Mouse (Mus musculus): ENCODE results near the gene Arhgap27. TPM values are rescaled to one million over a fixed set of nuclear protein-coding genes. Genes with fewer than 3 reads are reported as not detected.

The Arhgap27 gene
- polyA plus RNA-seq, 1 experiment: 122 TPM

DNA sequence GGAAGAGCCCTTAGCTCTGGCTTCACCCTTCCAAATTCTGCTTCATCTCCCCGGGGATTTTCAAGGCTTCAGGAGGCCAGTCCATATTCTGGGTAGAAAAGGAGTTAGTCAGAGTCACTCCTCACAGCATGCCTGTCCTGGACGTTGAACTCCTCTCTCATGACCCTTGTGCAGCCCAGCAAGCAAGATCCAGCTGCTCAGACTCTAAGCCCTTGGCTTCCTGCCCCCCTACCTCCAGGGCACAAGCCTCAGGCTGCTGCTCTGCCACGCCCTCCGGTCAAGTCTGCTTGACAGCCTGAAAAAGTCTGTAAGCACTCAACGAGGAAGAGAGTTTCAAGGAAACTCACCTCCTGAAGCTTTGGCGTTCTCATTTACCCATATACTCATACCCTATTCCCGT is 43.1 kb upstream of the Arhgap27 start:
- WGBS: 28% methylated on average over 7 of the region's 7 CpGs
- Histone ChIP-seq H3K36me3 (ENCODE audit: control insufficient read depth, insufficient read depth, low read length) (peaks cover 18% of the 10 kb centered on the region), H3K27me3 (ENCODE audit: control insufficient read depth, insufficient read depth, low read length) (no peaks in the 10 kb centered on the region), H3K4me3 (ENCODE audit: low read depth, low read length) (no peak overlapping the region), H3K27ac (ENCODE audit: insufficient read depth, low read depth, low read length) (no peak overlapping the region), H3K4me1 (ENCODE audit: control insufficient read depth, insufficient read depth, insufficient read length, low read length) (peaks cover 10% of the 10 kb centered on the region)
- TF ChIP-seq CTCF (IDR thresholded peaks at IDR 0.05; ENCODE audit: extremely low read depth, insufficient read length, insufficient replicate concordance, low read depth, low read length) (no peak), POLR2A (IDR thresholded peaks at IDR 0.05; ENCODE audit: low read depth, low read length) (no peak)

GRCm38 (mm10) chr11:103405814-103406213 is 42.3 kb upstream of the Arhgap27 start:
- no peaks in the 10 kb centered on the region for H3K27me3 ChIP-seq (ENCODE audit: control insufficient read depth, insufficient read depth, low read length)
- H3K27ac ChIP-seq (ENCODE audit: insufficient read depth, low read depth, low read length): no peak overlapping the region
- TF ChIP-seq POLR2A (IDR thresholded peaks at IDR 0.05; ENCODE audit: low read depth, low read length): no peak
- no peak for TF ChIP-seq CTCF (IDR thresholded peaks at IDR 0.05; ENCODE audit: extremely low read depth, insufficient read length, insufficient replicate concordance, low read depth, low read length)
- WGBS: 90% methylated on average over 1 of the region's 1 CpGs
- peaks cover 6% of the 10 kb centered on the region for H3K4me1 ChIP-seq (ENCODE audit: control insufficient read depth, insufficient read depth, insufficient read length, low read length)
- H3K4me3 ChIP-seq (ENCODE audit: low read depth, low read length): no peak overlapping the region
- peaks cover 18% of the 10 kb centered on the region for H3K36me3 ChIP-seq (ENCODE audit: control insufficient read depth, insufficient read depth, low read length)

DNA sequence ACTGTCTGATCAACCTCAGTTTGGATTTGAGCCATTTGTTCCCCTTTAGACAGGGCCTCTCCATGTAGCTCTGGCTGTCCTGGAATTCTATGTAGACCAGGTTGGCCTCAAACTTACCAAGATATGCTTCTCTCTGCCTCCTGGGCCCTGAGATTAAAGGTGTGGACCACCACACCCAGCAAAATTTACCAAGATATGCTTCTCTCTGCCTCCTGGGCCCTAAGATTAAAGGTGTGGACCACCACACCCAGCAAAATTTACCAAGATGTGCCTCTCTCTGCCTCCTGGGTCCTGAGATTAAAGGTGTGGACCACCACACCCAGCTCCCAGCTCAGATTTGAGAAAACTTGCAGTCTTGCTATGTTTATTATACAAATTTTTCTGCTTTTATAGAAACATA is 41.1 kb upstream of the Arhgap27 start:
- Histone ChIP-seq H3K36me3 (ENCODE audit: control insufficient read depth, insufficient read depth, low read length) (peaks cover 18% of the 10 kb centered on the region), H3K27me3 (ENCODE audit: control insufficient read depth, insufficient read depth, low read length) (no peaks in the 10 kb centered on the region), H3K4me3 (ENCODE audit: low read depth, low read length) (no peak overlapping the region), H3K27ac (ENCODE audit: insufficient read depth, low read depth, low read length) (no peak overlapping the region), H3K4me1 (ENCODE audit: control insufficient read depth, insufficient read depth, insufficient read length, low read length) (peaks cover 3% of the 10 kb centered on the region)
- TF ChIP-seq CTCF (IDR thresholded peaks at IDR 0.05; ENCODE audit: extremely low read depth, insufficient read length, insufficient replicate concordance, low read depth, low read length) (no peak), POLR2A (IDR thresholded peaks at IDR 0.05; ENCODE audit: low read depth, low read length) (no peak)

DNA sequence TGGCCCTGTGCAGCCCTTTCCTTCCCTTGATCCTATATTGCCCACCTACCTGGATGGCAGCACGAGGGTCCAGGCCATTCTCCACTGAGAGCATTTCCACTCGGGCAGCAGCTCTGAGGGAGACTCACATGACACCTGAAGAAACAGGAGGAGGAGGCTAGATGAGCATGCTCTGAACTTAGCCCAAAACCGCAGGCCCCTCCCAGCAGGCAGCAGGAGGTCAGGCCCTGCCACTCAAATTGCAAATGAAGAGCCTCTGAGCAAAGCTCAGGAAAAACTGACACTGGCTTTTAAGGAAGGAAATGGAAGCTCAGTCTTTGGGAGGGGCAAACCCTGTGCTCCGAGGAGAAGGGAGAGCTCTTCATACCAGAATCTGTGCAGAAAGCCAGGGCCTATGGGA is 40.3 kb upstream of the Arhgap27 start:
- peaks cover 14% of the 10 kb centered on the region for H3K36me3 ChIP-seq (ENCODE audit: control insufficient read depth, insufficient read depth, low read length)
- no peak for TF ChIP-seq POLR2A (IDR thresholded peaks at IDR 0.05; ENCODE audit: low read depth, low read length)
- TF ChIP-seq CTCF (IDR thresholded peaks at IDR 0.05; ENCODE audit: extremely low read depth, insufficient read length, insufficient replicate concordance, low read depth, low read length): no peak
- H3K4me3 ChIP-seq (ENCODE audit: low read depth, low read length): no peak overlapping the region
- 86% methylated on average over 4 of the region's 4 CpGs for WGBS
- no peak overlapping the region for H3K27ac ChIP-seq (ENCODE audit: insufficient read depth, low read depth, low read length)
- H3K4me1 ChIP-seq (ENCODE audit: control insufficient read depth, insufficient read depth, insufficient read length, low read length): peaks cover 3% of the 10 kb centered on the region
- H3K27me3 ChIP-seq (ENCODE audit: control insufficient read depth, insufficient read depth, low read length): no peaks in the 10 kb centered on the region

GRCm38 (mm10) chr11:103402738-103403137 is 39.2 kb upstream of the Arhgap27 start:
- Histone ChIP-seq H3K36me3 (ENCODE audit: control insufficient read depth, insufficient read depth, low read length) (peaks cover 14% of the 10 kb centered on the region), H3K4me3 (ENCODE audit: low read depth, low read length) (no peak overlapping the region), H3K27me3 (ENCODE audit: control insufficient read depth, insufficient read depth, low read length) (no peaks in the 10 kb centered on the region), H3K4me1 (ENCODE audit: control insufficient read depth, insufficient read depth, insufficient read length, low read length) (peaks cover 3% of the 10 kb centered on the region), H3K27ac (ENCODE audit: insufficient read depth, low read depth, low read length) (no peak overlapping the region)
- 92% methylated on average over 5 of the region's 5 CpGs for WGBS
- TF ChIP-seq CTCF (IDR thresholded peaks at IDR 0.05; ENCODE audit: extremely low read depth, insufficient read length, insufficient replicate concordance, low read depth, low read length) (no peak), POLR2A (IDR thresholded peaks at IDR 0.05; ENCODE audit: low read depth, low read length) (no peak)

GRCm38 (mm10) chr11:103402198-103402597 is 38.7 kb upstream of the Arhgap27 start:
- H3K27me3 ChIP-seq (ENCODE audit: control insufficient read depth, insufficient read depth, low read length): no peaks in the 10 kb centered on the region
- H3K4me1 ChIP-seq (ENCODE audit: control insufficient read depth, insufficient read depth, insufficient read length, low read length): peaks cover 3% of the 10 kb centered on the region
- H3K27ac ChIP-seq (ENCODE audit: insufficient read depth, low read depth, low read length): no peak overlapping the region
- no peak for TF ChIP-seq POLR2A (IDR thresholded peaks at IDR 0.05; ENCODE audit: low read depth, low read length)
- peak; percentile 80; the same call in 1 of the 2 replicates for TF ChIP-seq CTCF (IDR thresholded peaks at IDR 0.05; ENCODE audit: extremely low read depth, insufficient read length, insufficient replicate concordance, low read depth, low read length)
- WGBS: 67% methylated on average over 2 of the region's 2 CpGs
- no peak overlapping the region for H3K4me3 ChIP-seq (ENCODE audit: low read depth, low read length)
- H3K36me3 ChIP-seq (ENCODE audit: control insufficient read depth, insufficient read depth, low read length): peaks cover 14% of the 10 kb centered on the region

GRCm38 (mm10) chr11:103399986-103400385 is 36.5 kb upstream of the Arhgap27 start:
- H3K27ac ChIP-seq (ENCODE audit: insufficient read depth, low read depth, low read length): no peak overlapping the region
- H3K27me3 ChIP-seq (ENCODE audit: control insufficient read depth, insufficient read depth, low read length): no peaks in the 10 kb centered on the region
- WGBS: 88% methylated on average over 4 of the region's 4 CpGs
- H3K4me1 ChIP-seq (ENCODE audit: control insufficient read depth, insufficient read depth, insufficient read length, low read length): no peaks in the 10 kb centered on the region; the same call in 1 of the 2 replicates
- TF ChIP-seq POLR2A (IDR thresholded peaks at IDR 0.05; ENCODE audit: low read depth, low read length) (no peak), CTCF (IDR thresholded peaks at IDR 0.05; ENCODE audit: extremely low read depth, insufficient read length, insufficient replicate concordance, low read depth, low read length) (no peak)
- no peak overlapping the region for H3K4me3 ChIP-seq (ENCODE audit: low read depth, low read length)
- peaks cover 30% of the 10 kb centered on the region for H3K36me3 ChIP-seq (ENCODE audit: control insufficient read depth, insufficient read depth, low read length)

All from small intestine, adult 2 months (tissue).